Mouse (Mus musculus) spleen, adult 18-20 months (tissue): ENCODE measurements at regions not wholly inside any gene's neighbourhood (a gene's known extent, or its start where the extent isn't known, plus 50 kb on each side); places are given as distances from the start of the nearest gene placed in this dataset.

ENCODE experiments used
- DNase-seq, 2 experiments: peaks; one replicate each; pipeline ENCODE4 v3.0.0; 2022; ENCODE audit warnings: mixed read lengths in 2 of 2

DNA sequence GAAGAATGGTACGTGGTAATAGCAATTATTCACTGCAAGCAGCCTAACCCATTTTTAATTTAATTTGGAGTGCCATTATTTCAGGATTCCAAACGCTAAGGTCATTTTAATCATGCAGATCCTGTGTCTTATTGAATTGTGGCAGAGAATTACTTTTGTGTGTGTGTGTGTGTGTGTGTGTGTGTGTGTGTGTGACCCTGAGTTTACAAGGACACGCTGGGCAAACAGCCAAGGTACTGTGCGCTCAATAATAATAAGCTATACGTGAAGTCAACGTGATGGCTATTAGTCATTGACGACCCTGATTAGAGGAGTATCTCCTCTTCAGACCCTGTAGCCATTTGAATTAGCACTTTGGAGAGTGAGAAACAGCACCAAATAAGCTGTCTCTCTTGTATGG is 144.1 kb downstream of the Klf7 start:
- DNase-seq: no peak

DNA sequence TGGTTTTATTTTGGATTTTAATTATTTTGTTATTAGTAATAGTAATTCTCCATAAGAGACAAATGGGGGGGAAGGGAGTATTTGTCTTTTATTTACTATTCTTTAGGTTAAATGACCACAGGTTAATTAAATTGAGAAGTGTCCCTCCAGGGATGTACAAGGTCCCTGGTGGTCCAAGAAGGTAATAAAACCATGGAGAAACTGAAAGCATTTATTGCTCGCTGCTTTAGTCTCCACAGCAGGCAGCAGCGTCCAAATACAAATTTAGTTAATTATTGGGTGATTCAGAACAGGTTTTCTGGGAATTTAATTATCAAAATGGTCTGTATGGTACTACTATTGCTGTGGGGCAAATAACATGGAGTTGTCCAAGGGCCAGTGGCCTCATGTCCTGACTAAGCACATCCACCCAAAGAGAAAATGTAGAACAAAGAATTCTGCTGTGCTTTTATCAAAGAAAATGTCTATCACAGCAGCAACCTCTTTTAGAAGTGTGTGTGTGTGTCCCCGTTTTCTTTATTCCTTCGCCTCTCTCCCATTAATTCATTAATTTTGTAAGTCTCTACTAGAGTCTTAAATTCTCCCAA is 144.7 kb downstream of the Klf7 start:
- no peak for DNase-seq

GRCm38 (mm10) chr1:63976862-63977261 is 145.2 kb downstream of the Klf7 start:
- no peak for DNase-seq

DNA sequence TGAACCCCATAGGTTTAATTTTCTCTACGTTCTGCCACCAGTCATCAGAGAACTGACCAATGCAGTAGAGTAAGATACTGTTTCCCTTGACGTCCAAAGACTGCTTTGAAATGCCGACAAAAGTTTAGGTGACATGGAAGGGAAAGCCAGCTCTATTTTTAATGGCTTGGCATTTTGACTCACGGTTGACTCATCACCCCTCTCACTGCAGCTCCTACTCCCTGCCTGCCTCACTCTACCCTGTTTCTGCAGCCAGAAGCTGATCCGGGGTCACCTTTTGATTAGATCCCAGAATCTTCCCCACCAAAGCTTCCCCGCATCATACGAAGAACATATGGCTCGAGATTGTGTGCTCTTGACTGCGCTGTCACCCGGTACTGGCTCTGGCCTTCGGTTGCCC is 154.2 kb downstream of the Klf7 start:
- DNase-seq: no peak

GRCm38 (mm10) chr1:63965446-63965845 is 156.6 kb downstream of the Klf7 start:
- DNase-seq: no peak

DNA sequence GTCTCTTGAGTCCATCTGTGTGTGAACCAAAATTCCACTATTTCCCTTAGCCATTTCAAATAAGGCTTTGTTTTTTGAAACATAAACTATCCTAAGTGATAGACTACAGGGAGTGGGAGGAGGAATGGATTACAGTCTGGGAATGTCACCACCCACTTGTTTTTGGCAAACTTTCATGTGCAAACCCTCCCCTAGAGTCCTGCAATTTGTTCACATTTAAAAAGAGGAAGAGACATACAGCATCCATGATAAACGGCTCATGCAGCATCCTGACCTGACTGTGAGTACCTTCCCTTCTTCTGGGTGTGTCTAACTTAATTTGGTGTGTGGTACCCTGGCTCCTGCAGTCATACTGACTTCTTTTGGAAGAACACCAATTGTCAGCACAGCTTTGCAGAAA is 157.6 kb downstream of the Klf7 start:
- DNase-seq: no peak

GRCm38 (mm10) chr1:63955701-63956355 is 166.3 kb downstream of the Klf7 start:
- no peak for DNase-seq

GRCm38 (mm10) chr1:63954876-63955513 is 167.1 kb downstream of the Klf7 start:
- no peak for DNase-seq

- DNase-seq: no peak
Measured at GRCm38 (mm10) chr1:63954172-63954571, 167.9 kb downstream of the Klf7 start.

DNA sequence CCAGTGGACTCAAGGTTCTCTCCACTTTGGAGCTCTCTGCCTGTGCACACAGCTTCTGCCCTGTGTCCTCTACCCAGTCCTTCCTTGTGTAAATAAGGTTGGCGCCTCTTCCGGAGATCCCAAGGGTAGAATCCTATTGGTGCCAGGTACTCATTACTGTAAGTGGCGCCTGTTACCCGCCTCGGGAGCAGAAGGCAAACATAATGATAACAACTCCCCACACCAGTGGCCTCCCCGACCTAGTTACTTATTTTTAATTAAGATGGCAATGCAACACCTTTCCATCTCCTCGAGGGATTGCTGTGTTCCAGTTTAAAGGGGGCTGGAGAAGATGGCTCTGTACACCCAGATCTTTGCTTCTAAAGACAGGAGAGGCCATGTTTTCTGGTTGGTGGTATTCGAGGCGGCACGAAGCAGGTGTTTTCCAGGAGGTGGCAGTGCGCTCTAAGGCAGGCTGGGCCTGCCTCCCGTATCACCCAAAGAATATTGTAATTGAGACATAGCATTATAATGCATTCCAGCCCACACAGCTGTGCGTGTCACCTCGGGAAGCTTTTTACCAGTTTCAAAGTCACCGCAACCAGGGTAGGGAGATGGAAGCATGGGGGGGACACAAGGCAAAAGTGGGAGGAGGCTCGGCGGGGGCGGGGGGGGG is 168.7 kb downstream of the Klf7 start:
- peak; percentile 13 to 36 for DNase-seq

DNA sequence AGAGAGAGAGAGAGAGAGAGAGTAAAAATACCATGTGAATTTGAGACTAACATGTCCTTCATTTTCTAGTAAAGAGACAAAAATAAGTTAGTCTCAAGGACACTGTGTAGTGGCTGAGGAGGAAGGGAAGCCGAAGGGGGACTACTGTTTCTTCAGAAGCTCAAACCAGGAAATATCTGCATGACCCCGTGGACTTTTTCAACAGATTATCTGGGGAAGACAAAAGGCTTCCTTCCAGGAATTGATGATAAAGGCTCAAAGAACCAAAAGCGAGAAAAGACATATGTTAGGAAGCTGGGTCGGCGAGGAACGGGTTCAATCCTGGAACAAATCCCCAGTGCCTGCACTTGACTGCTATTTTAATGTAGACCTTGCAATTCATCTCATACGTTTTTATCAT is 170.4 kb downstream of the Klf7 start:
- DNase-seq: no peak

- DNase-seq: no peak
Measured at GRCm38 (mm10) chr1:63947278-63947677, 174.8 kb downstream of the Klf7 start.

- DNase-seq: no peak
Measured at GRCm38 (mm10) chr1:63946834-63947233, 175.2 kb downstream of the Klf7 start.

DNA sequence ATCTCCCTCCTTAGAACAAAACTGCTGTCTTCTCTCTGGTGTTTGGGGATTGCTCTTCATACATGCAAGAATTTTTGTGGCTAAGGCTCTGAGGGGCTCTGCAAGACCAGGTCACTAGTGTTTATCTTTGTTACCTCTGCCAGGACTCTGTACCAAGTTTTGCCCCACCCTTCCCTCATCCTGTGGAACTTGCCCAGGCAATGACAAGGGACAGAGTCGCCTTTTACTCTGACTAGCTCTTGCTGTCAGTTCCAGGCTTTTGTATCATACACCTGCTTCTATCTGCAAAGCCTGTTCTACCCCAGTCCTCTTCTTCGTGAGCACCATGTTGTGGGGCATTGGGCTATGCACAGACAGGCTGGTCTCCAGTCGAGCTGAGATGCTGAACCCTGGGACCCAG is 175.7 kb upstream of the 4933402D24Rik start:
- DNase-seq: no peak

DNA sequence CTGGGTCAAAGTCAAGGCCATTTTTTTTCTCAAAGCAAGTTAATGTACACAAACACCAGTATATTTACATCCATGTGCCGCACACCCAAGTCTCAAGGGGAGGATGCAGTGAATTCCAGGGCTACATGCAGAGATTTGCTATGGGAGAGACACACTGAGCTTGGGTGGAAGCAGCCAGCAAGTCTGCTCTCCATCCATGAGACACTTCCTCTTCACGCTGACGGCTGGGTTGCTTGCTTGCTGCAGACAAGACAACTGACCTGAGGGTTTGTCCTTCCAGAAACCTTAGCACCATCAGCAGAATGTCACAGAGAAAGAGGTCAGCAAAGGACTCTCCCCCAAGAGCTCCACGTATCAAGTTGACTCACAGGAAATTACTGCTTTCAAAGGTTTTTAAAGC is 169.3 kb upstream of the 4933402D24Rik start:
- DNase-seq: no peak

DNA sequence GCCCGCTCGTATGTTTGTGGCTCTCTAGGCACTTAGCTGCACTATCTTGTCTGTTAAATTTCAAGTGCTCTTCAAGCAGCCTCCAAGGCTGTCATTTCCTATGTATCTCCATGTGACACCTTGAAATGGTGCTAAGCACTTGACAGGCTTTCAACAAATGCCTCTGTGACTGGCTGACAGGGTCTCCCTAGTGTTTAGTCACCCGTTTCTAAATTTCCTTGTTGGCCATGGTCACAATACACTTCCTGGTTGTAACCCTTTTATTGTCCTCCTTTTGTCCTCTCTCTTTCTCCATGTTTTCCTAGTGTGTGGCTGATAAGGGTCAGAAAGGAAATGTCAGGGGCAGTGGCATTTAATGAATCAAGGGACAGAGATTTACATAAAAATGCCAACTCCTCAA is 168.4 kb upstream of the 4933402D24Rik start:
- DNase-seq: no peak

- DNase-seq: no peak
Measured at GRCm38 (mm10) chr1:63934570-63935280, 165.7 kb upstream of the 4933402D24Rik start.

DNA sequence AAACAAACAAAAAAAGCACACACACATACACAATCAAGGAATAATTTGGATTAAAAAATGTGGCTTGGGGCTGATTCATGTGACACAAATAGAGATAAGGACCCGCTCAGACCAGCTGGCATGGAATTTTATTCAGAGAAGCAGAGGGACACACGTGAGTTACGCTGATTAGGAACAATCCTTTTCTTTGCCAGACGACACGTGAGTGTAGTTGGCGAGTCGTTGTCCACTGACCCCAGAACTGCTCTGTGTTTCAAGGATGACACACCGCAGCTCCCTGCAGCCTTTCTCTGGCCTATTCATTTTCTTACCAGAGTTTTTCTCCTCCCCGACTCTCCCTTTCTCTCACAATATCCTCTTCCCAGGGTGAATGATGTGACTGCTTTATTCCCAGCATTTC is 163.4 kb upstream of the 4933402D24Rik start:
- DNase-seq: no peak

GRCm38 (mm10) chr1:63929362-63930125 is 160.5 kb upstream of the 4933402D24Rik start:
- no peak for DNase-seq

- no peak for DNase-seq
Measured at GRCm38 (mm10) chr1:63928850-63929249, 159.8 kb upstream of the 4933402D24Rik start.

- DNase-seq: no peak
Measured at GRCm38 (mm10) chr1:63928361-63928760, 159.3 kb upstream of the 4933402D24Rik start.

- DNase-seq: no peak
Measured at GRCm38 (mm10) chr1:63920181-63920933, 151.3 kb upstream of the 4933402D24Rik start.
